ENCODE assay signal across 8 mouse cellular contexts in genomic region chr2:30440701-30441517, GRCm38 (mm10). TPM values are rescaled to one million over a fixed set of nuclear protein-coding genes. Genes with fewer than 3 reads are reported as not detected.
A peak's percentile ranks its signal among the peaks of the same experiment; 100 is the strongest.
DNase-seq lines count a peak whose midpoint lies in the region; ATAC-seq and TF ChIP-seq lines count a peak whose summit lies in the region.

No protein-coding gene starts in this region.

- 10% methylated on average over 12 of the region's 12 CpGs for WGBS in embryonic facial prominence, embryonic 12.5 days
- 3% methylated on average over 12 of the region's 12 CpGs for WGBS in kidney, adult 2 months
- WGBS in limb, embryonic 14.5 days = 12% methylated on average over 12 of the region's 12 CpGs
- WGBS in midbrain, embryonic 15.5 days = 16% methylated on average over 12 of the region's 12 CpGs

- no peaks in the 10 kb centered on the region for H3K27me3 ChIP-seq in embryonic facial prominence, embryonic 12.5 days
- no peaks in the 10 kb centered on the region for H3K27me3 ChIP-seq in kidney, adult 2 months (replicated peaks; ENCODE audit: control insufficient read depth, insufficient read depth, low read length)
- no peaks in the 10 kb centered on the region for H3K27me3 ChIP-seq in limb, embryonic 14.5 days (ENCODE audit: control insufficient read depth, insufficient read depth, low read length)
- no peaks in the 10 kb centered on the region for H3K27me3 ChIP-seq in midbrain, embryonic 15.5 days (replicated peaks)

- peaks cover 62% of the 10 kb centered on the region for H3K36me3 ChIP-seq in embryonic facial prominence, embryonic 12.5 days
- H3K36me3 ChIP-seq in kidney, adult 2 months (ENCODE audit: control insufficient read depth, insufficient read depth, low read length) = no peaks in the 10 kb centered on the region; the same call in 1 of the 2 replicates
- H3K36me3 ChIP-seq in limb, embryonic 14.5 days (ENCODE audit: control insufficient read depth, insufficient read depth, low read length) = peaks cover 61% of the 10 kb centered on the region
- H3K36me3 ChIP-seq in midbrain, embryonic 15.5 days (replicated peaks) = peaks cover 14% of the 10 kb centered on the region

- H3K4me2 ChIP-seq in embryonic facial prominence, embryonic 12.5 days (replicated peaks) = peak overlapping the region; percentile 49
- peak overlapping the region; percentile 44 for H3K4me2 ChIP-seq in limb, embryonic 14.5 days (replicated peaks; ENCODE audit: low read depth, low read length, severe bottlenecking)
- H3K4me2 ChIP-seq in midbrain, embryonic 15.5 days = peak overlapping the region; percentile 24; the same call in 1 of the 2 replicates

- H3K27ac ChIP-seq in embryonic facial prominence, embryonic 12.5 days = peak overlapping the region; percentile 100
- H3K27ac ChIP-seq in kidney, adult 2 months (ENCODE audit: insufficient read depth, low read depth, low read length) = peak overlapping the region; percentile 97
- H3K27ac ChIP-seq in limb, embryonic 14.5 days (replicated peaks; ENCODE audit: low read depth, low read length) = peak overlapping the region; percentile 96
- peak overlapping the region; percentile 83 for H3K27ac ChIP-seq in midbrain, embryonic 15.5 days

- peak; percentile 41; the same call in 1 of the 2 replicates for ATAC-seq in embryonic facial prominence, embryonic 12.5 days (ENCODE audit: insufficient number of reproducible peaks, insufficient read depth, low FRiP score, low TSS enrichment)
- peak; percentile 69 for ATAC-seq in limb, embryonic 14.5 days (ENCODE audit: low FRiP score, low read depth)
- ATAC-seq in midbrain, embryonic 15.5 days (replicated peaks) = peak; percentile 58

- H3K4me1 ChIP-seq in embryonic facial prominence, embryonic 12.5 days = peaks cover 63% of the 10 kb centered on the region
- peaks cover 56% of the 10 kb centered on the region for H3K4me1 ChIP-seq in kidney, adult 2 months (ENCODE audit: control insufficient read depth, insufficient read depth, low read length)
- peaks cover 55% of the 10 kb centered on the region for H3K4me1 ChIP-seq in limb, embryonic 14.5 days (ENCODE audit: control insufficient read depth, insufficient read depth, low read length)
- H3K4me1 ChIP-seq in midbrain, embryonic 15.5 days = peaks cover 37% of the 10 kb centered on the region

- peak; percentile 61 for TF ChIP-seq CTCF in kidney, adult 2 months (conservative IDR thresholded peaks at IDR 0.05; ENCODE audit: insufficient read depth, insufficient read length, low read depth, low read length)

- H3K9me3 ChIP-seq in embryonic facial prominence, embryonic 12.5 days = no peaks in the 10 kb centered on the region
- H3K9me3 ChIP-seq in limb, embryonic 14.5 days (ENCODE audit: control insufficient read depth, low read length) = no peaks in the 10 kb centered on the region
- H3K9me3 ChIP-seq in midbrain, embryonic 15.5 days = no peaks in the 10 kb centered on the region

- no peak for TF ChIP-seq POLR2A in kidney, adult 2 months (IDR thresholded peaks at IDR 0.05; ENCODE audit: low read depth, low read length)
- TF ChIP-seq POLR2A in limb, embryonic 14.5 days (IDR thresholded peaks at IDR 0.05; ENCODE audit: borderline replicate concordance, extremely low read depth, insufficient read depth, insufficient read length) = no peak

- H3K9ac ChIP-seq in embryonic facial prominence, embryonic 12.5 days = peak overlapping the region; percentile 12; the same call in 1 of the 2 replicates
- peak overlapping the region; percentile 46 for H3K9ac ChIP-seq in limb, embryonic 14.5 days (ENCODE audit: low read depth, low read length, severe bottlenecking)
- 0 out of 2 replicates have a peak overlapping the region, but pooled peaks have one; percentile 12 for H3K9ac ChIP-seq in midbrain, embryonic 15.5 days

- 0 out of 2 replicates have a peak overlapping the region, but pooled peaks have one; percentile 12 for H3K4me3 ChIP-seq in embryonic facial prominence, embryonic 12.5 days
- peak overlapping the region; percentile 6; the same call in 1 of the 2 replicates for H3K4me3 ChIP-seq in kidney, adult 2 months (ENCODE audit: insufficient read depth, low read depth, low read length)
- peak overlapping the region; percentile 22 for H3K4me3 ChIP-seq in limb, embryonic 14.5 days (replicated peaks; ENCODE audit: low read length)
- no peak overlapping the region for H3K4me3 ChIP-seq in midbrain, embryonic 15.5 days

- peak; percentile 96 for DNase-seq in 416B (ENCODE audit: low read depth)
- DNase-seq in adrenal gland, postnatal 14 days = peak; percentile 80
- DNase-seq in heart, adult 8-10 months (ENCODE audit: low spot score) = peak; percentile 90
- peak; percentile 93 for DNase-seq in kidney, adult 2 months
- DNase-seq in limb, embryonic 14.5 days (ENCODE audit: low spot score) = peak; percentile 97
- DNase-seq in spleen, postnatal 36 days (ENCODE audit: low spot score in 2 of 2) = peak; percentile 82

RNA-seq across cellular contexts. Expression of gene Ptpa, which starts 25.1 kb away (rescaled TPM):
- total RNA-seq in adrenal gland, postnatal 14 days (2021) = 145 and 155 TPM in 2 replicates
- polyA plus RNA-seq in embryonic facial prominence, embryonic 12.5 days (2016; fragmentation: Nextera tagmentation; extraction: Ambion mirVana) = 140 and 145 TPM in 2 replicates
- total RNA-seq in heart, adult 8-10 months (2022) = 100 to 1,000 TPM in 1 of 4 experiments, 10 to 100 TPM in 3; 74.6 to 100 (median 83.0) TPM
- polyA plus RNA-seq in kidney, adult 2 months (2012; rRNA removed) = 132 and 176 TPM in 2 replicates
- 142 and 168 TPM in 2 replicates for polyA plus RNA-seq in limb, embryonic 14.5 days (2012; rRNA removed)
- polyA plus RNA-seq in limb, embryonic 14.5 days (2014; fragmentation: Nextera tagmentation; extraction: Ambion mirVana) = 74.5 and 87.6 TPM in 2 replicates
- polyA plus RNA-seq in midbrain, embryonic 15.5 days (2015; fragmentation: Nextera tagmentation; extraction: Ambion mirVana) = 152 and 155 TPM in 2 replicates

RNA-seq across cellular contexts. Expression of gene Crat, which starts 25.3 kb away (rescaled TPM):
- 291 and 301 TPM in 2 replicates for total RNA-seq in adrenal gland, postnatal 14 days (2021)
- polyA plus RNA-seq in embryonic facial prominence, embryonic 12.5 days (2016; fragmentation: Nextera tagmentation; extraction: Ambion mirVana) = 23.8 and 26.9 TPM in 2 replicates
- 100 to 1,000 TPM; 490 to 636 (median 559) TPM for total RNA-seq in heart, adult 8-10 months (2022)
- 214 and 254 TPM in 2 replicates for polyA plus RNA-seq in kidney, adult 2 months (2012; rRNA removed)
- 25.0 and 31.0 TPM in 2 replicates for polyA plus RNA-seq in limb, embryonic 14.5 days (2012; rRNA removed)
- polyA plus RNA-seq in limb, embryonic 14.5 days (2014; fragmentation: Nextera tagmentation; extraction: Ambion mirVana) = 33.4 and 36.1 TPM in 2 replicates
- 22.5 and 23.9 TPM in 2 replicates for polyA plus RNA-seq in midbrain, embryonic 15.5 days (2015; fragmentation: Nextera tagmentation; extraction: Ambion mirVana)

RNA-seq across cellular contexts. Expression of gene Ier5l, which starts 33.1 kb away (rescaled TPM):
- 6.4 and 6.8 TPM in 2 replicates for total RNA-seq in adrenal gland, postnatal 14 days (2021)
- 4.2 and 4.5 TPM in 2 replicates for polyA plus RNA-seq in embryonic facial prominence, embryonic 12.5 days (2016; fragmentation: Nextera tagmentation; extraction: Ambion mirVana)
- 1 to 10 TPM; 2.4 to 5.0 (median 4.3) TPM for total RNA-seq in heart, adult 8-10 months (2022)
- 9.9 and 16.1 TPM in 2 replicates for polyA plus RNA-seq in kidney, adult 2 months (2012; rRNA removed)
- polyA plus RNA-seq in limb, embryonic 14.5 days (2012; rRNA removed) = 31.0 and 47.8 TPM in 2 replicates
- 3.9 and 7.5 TPM in 2 replicates for polyA plus RNA-seq in limb, embryonic 14.5 days (2014; fragmentation: Nextera tagmentation; extraction: Ambion mirVana)
- 2.3 and 2.8 TPM in 2 replicates for polyA plus RNA-seq in midbrain, embryonic 15.5 days (2015; fragmentation: Nextera tagmentation; extraction: Ambion mirVana)

RNA-seq across cellular contexts. Expression of gene Dolpp1, which starts 48.9 kb away (rescaled TPM):
- 18.7 and 19.5 TPM in 2 replicates for total RNA-seq in adrenal gland, postnatal 14 days (2021)
- polyA plus RNA-seq in embryonic facial prominence, embryonic 12.5 days (2016; fragmentation: Nextera tagmentation; extraction: Ambion mirVana) = 34.8 and 38.1 TPM in 2 replicates
- total RNA-seq in heart, adult 8-10 months (2022) = 1 to 10 TPM; 5.7 to 9.8 (median 7.9) TPM
- 30.6 and 36.4 TPM in 2 replicates for polyA plus RNA-seq in kidney, adult 2 months (2012; rRNA removed)
- polyA plus RNA-seq in limb, embryonic 14.5 days (2012; rRNA removed) = 49.8 and 71.3 TPM in 2 replicates
- polyA plus RNA-seq in limb, embryonic 14.5 days (2014; fragmentation: Nextera tagmentation; extraction: Ambion mirVana) = 30.9 and 31.8 TPM in 2 replicates
- polyA plus RNA-seq in midbrain, embryonic 15.5 days (2015; fragmentation: Nextera tagmentation; extraction: Ambion mirVana) = 66.8 and 69.9 TPM in 2 replicates
